Mouse (Mus musculus) heart, embryonic 15.5 days (tissue): Measurements from ENCODE around the gene Slc25a34. TPM values are rescaled to one million over a fixed set of nuclear protein-coding genes. Genes with fewer than 3 reads are reported as not detected.

Experiments
- ATAC-seq: fragments of 200-750 bp; cut with Nextera tagmentation; replicated peaks from 2 replicates; pipeline ENCODE4 v1.8.0; 2017; ENCODE audit warnings: low read depth, moderate TSS enrichment; ENCODE audit not compliant: insufficient number of reproducible peaks, insufficient read depth, low FRiP score
- H3K27ac ChIP-seq: fragments of 300-500 bp; sonication (generic); 2 replicates; pipeline ENCODE4 v1.5.1; 2015; ENCODE audit warnings: mild to moderate bottlenecking, inconsistent platforms
- H3K27me3 ChIP-seq: fragments of 300-500 bp; sonication (generic); 2 replicates; pipeline ENCODE4 v1.6.1; 2015; ENCODE audit warnings: inconsistent platforms
- H3K36me3 ChIP-seq: fragments of 300-500 bp; sonication (generic); 2 replicates; pipeline ENCODE4 v1.6.1; 2015; ENCODE audit warnings: mild to moderate bottlenecking, inconsistent platforms
- H3K4me1 ChIP-seq: fragments of 300-500 bp; sonication (generic); replicated peaks from 2 replicates; pipeline ENCODE4 v1.6.1; 2015; ENCODE audit warnings: inconsistent platforms
- H3K4me2 ChIP-seq: fragments of 300-500 bp; sonication (generic); 2 replicates; pipeline ENCODE4 v1.6.1; 2015; ENCODE audit warnings: inconsistent platforms, mild to moderate bottlenecking, moderate library complexity
- H3K4me3 ChIP-seq: fragments of 300-500 bp; sonication (generic); 2 replicates; pipeline ENCODE4 v1.5.1; 2015; ENCODE audit warnings: mild to moderate bottlenecking, inconsistent platforms
- H3K9ac ChIP-seq: fragments of 300-500 bp; sonication (generic); 2 replicates; pipeline ENCODE4 v1.6.1; 2015; ENCODE audit warnings: mild to moderate bottlenecking, inconsistent platforms
- H3K9me3 ChIP-seq: fragments of 300-500 bp; sonication (generic); replicated peaks from 2 replicates; pipeline ENCODE4 v1.6.1; 2016; ENCODE audit warnings: inconsistent platforms
- WGBS: fragments of 180-500 bp; shearing (Covaris S2); methylation state at CpG from one replicate; pipeline ENCODE4 v1.1.7; 2015; ENCODE audit warnings: mixed read lengths; 5-methylcytosine and 5-hydroxymethylcytosine counted together
- polyA plus RNA-seq: library from polyadenylated mRNA; unstranded; fragments of >200 nt; fragmentation: Nextera tagmentation; extraction: Ambion mirVana; gene quantifications from 2 replicates; pipeline ENCODE4 v1.2.1, GENCODE M21; 2015

Slc25a34 gene
- polyA plus RNA-seq, 1 experiment from 2014 or later = 0.76 TPM

DNA sequence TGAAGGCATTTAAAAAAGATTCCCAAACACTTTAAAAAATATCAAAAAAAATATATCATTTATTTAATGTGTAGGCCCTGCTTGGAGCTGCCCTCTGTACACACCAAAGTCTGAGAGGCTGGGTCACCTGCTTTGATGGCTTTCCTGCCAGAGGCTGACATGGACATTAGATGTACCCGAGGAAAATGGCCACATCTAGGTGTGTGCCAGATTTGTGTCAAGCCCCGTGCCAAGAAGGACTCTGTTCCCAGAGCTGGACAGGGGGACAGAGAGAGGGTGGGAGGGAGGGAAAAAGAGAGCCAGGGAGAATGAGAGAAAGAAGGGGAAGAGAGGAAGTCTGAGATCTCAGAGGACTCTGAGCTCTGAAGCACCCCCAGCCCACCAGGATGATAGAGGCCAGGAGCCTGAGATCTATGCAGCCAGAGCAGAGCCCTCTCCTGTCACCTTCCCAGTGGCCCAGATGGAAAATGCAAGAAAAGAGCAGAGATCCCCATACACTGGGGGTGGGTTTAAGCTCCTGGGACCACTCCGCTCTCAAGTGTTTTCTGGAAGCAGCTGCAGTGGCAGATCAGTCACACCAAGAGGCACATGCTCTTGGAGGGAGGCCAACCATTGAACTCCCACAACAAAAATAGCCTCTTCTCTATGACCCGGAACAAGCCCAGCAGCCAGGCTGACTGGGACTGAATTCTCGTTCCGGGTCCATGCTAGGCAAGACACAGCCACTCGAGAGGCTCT lies 19.7 kb upstream of the Slc25a34 start:
- Histone ChIP-seq H3K9ac (peak overlapping the region; percentile 29; the same call in 1 of the 2 replicates), H3K4me1 (peaks cover 35% of the 10 kb centered on the region), H3K36me3 (peaks cover 30% of the 10 kb centered on the region), H3K4me3 (no peak overlapping the region), H3K27ac (peak overlapping the region; percentile 98), H3K27me3 (no peaks in the 10 kb centered on the region), H3K4me2 (peak overlapping the region; percentile 51), H3K9me3 (no peaks in the 10 kb centered on the region)
- 11% methylated on average over 7 of the region's 7 CpGs for WGBS
- ATAC-seq = peak; percentile 82

DNA sequence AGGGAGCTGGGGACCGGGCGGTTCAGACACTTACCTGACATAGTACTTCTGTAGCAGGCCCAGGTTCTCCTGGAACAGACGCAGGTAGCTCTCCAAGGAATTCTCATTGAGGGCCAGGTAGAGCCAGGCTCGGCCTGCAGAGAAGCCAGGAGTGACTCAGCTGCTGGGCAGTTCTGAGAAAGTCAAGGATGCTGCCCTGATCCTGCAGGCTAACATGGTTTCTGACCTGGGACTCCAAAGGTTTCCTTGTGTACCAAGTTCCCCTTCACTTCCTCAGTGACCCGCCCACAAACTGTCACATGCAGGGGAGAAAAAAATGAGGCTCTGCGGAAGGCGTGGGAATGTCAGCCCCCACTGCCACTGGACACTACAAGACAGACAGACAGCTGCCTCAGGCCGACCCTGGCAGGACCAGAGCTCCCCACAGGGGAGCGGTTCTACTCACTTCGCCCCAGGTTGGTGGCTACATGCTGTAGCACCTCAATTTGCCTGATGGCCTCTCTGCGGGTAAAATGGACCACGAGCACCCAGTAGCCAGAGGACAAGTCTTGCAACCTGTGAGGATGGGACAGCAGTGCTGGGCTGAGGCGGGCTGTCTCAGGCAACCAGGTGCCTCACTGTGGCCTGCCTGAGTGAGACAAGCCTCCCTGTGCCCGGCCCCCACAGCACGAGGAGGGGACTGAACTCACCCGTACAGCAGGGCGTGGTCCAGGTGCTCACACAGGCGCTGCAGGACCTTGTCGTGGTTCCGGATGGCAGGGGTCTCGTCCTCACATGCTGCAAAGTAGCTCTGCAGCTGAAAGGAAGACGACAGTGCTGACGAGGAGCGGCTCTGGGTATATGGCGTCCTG lies 18.6 kb upstream of the Slc25a34 start:
- no peaks in the 10 kb centered on the region for H3K27me3 ChIP-seq
- no peak for ATAC-seq
- H3K4me1 ChIP-seq = peaks cover 35% of the 10 kb centered on the region
- no peaks in the 10 kb centered on the region for H3K9me3 ChIP-seq
- peak overlapping the region; percentile 98 for H3K27ac ChIP-seq
- H3K9ac ChIP-seq = 0 out of 2 replicates have a peak overlapping the region, but pooled peaks have one; percentile 22
- H3K36me3 ChIP-seq = peaks cover 41% of the 10 kb centered on the region
- no peak overlapping the region for H3K4me3 ChIP-seq
- WGBS = 83% methylated on average over 25 of the region's 25 CpGs
- no peak overlapping the region; the same call in 1 of the 2 replicates for H3K4me2 ChIP-seq

DNA sequence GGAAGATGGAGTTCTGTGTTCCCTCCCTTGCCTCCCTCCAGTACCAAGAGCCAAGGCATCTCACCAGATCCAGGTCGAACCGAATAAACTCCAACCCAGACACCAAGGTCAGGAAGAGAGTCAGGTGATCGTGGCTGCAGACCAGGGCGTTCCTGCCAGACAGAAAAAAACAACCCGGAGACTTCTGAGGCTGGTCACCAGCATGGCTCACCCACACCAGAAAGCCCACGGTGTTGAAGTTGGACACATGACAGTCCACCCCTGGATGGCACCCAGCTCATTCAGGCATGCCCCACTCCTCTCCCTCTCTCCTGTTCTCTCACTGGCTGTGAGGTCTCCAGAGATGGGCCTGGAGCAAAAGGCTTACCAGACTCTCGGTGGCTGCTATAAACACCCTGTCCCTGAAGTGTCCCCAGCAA lies 17.7 kb upstream of the Slc25a34 start:
- Histone ChIP-seq H3K4me1 (peaks cover 35% of the 10 kb centered on the region), H3K27me3 (no peaks in the 10 kb centered on the region), H3K36me3 (peaks cover 50% of the 10 kb centered on the region), H3K9ac (no peak overlapping the region), H3K27ac (peak overlapping the region; percentile 98), H3K9me3 (no peaks in the 10 kb centered on the region), H3K4me2 (no peak overlapping the region), H3K4me3 (no peak overlapping the region)
- 67% methylated on average over 7 of the region's 7 CpGs for WGBS
- no peak for ATAC-seq

DNA sequence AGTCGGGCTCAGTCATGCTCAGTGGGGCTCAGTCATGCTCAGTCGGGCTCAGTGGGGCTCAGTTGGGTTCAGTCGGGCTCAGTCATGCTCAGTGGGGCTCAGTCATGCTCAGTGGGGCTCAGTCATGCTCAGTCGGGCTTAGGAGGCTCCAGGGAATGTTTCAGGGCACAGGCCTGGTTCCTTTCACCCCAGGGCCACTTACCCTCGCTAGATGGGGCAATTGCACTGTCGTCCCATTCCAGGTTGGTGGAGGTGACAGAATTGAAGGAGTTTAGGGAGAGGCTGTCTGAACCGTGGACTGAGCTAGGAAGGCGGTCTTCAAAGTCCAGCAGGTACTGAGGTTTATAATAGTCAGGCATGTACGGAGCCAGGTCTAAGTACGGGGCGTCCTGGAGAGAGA lies 15.9 kb upstream of the Slc25a34 start:
- H3K9ac ChIP-seq = no peak overlapping the region
- H3K9me3 ChIP-seq = no peaks in the 10 kb centered on the region
- peaks cover 35% of the 10 kb centered on the region for H3K4me1 ChIP-seq
- H3K27ac ChIP-seq = no peak overlapping the region
- no peaks in the 10 kb centered on the region for H3K27me3 ChIP-seq
- ATAC-seq = no peak
- H3K4me2 ChIP-seq = no peak overlapping the region
- peaks cover 60% of the 10 kb centered on the region for H3K36me3 ChIP-seq
- H3K4me3 ChIP-seq = no peak overlapping the region
- 72% methylated on average over 11 of the region's 11 CpGs for WGBS

DNA sequence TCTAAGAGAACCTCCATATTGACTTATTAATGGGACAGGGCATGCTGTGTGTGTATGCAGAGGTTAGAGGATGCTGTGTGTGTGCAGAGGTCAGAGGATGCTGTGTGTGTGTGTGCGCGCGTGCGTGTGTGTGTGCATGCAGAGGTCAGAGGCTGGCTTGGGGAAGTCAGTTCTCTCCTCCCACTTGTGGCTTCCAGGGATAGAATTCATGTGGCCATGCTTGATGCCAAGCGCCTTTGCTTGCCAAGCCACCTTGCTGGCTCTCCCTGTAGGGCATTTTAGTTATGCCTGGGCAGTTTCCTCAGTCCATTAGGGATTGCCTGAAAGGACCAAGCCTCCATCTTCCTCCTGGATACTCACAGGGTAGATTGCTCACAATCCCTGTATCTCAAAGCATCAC lies 13.1 kb upstream of the Slc25a34 start:
- no peak for ATAC-seq
- 94% methylated on average over 5 of the region's 5 CpGs for WGBS

DNA sequence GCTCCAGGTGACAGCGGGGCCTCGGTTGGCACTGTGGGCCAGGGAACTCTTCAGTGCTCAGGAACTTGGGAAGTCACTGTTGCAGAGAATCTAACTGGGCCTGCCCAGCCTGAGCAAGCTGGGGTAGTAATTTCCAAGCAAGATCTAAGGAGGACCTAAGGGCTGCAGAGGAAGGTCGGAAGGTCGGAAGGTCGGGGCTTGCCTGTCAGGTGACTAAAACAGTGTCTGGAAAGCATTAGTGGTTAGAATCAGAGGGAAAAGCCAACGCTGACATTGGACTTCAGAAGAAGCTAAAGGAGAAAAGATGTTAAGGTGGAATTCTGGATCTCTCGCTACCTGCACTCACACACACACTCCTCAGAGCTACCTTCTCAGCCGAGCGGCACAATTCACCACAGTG lies 12.4 kb upstream of the Slc25a34 start:
- no peak overlapping the region for H3K27ac ChIP-seq
- no peak; the same call in 1 of the 2 replicates for ATAC-seq
- H3K4me1 ChIP-seq = peaks cover 2% of the 10 kb centered on the region; the same call in 1 of the 2 replicates
- 81% methylated on average over 9 of the region's 9 CpGs for WGBS
- H3K27me3 ChIP-seq = no peaks in the 10 kb centered on the region
- H3K4me3 ChIP-seq = no peak overlapping the region
- no peak overlapping the region for H3K9ac ChIP-seq
- H3K4me2 ChIP-seq = no peak overlapping the region
- H3K9me3 ChIP-seq = no peaks in the 10 kb centered on the region
- H3K36me3 ChIP-seq = peaks cover 81% of the 10 kb centered on the region

More for the DNA sequence above, 13.1 kb upstream of the Slc25a34 start:
- H3K36me3 ChIP-seq = peaks cover 79% of the 10 kb centered on the region
- H3K27ac ChIP-seq = no peak overlapping the region
- H3K9me3 ChIP-seq = no peaks in the 10 kb centered on the region
- no peak overlapping the region for H3K4me3 ChIP-seq
- H3K9ac ChIP-seq = no peak overlapping the region
- no peaks in the 10 kb centered on the region for H3K27me3 ChIP-seq
- peaks cover 9% of the 10 kb centered on the region for H3K4me1 ChIP-seq
- H3K4me2 ChIP-seq = no peak overlapping the region

DNA sequence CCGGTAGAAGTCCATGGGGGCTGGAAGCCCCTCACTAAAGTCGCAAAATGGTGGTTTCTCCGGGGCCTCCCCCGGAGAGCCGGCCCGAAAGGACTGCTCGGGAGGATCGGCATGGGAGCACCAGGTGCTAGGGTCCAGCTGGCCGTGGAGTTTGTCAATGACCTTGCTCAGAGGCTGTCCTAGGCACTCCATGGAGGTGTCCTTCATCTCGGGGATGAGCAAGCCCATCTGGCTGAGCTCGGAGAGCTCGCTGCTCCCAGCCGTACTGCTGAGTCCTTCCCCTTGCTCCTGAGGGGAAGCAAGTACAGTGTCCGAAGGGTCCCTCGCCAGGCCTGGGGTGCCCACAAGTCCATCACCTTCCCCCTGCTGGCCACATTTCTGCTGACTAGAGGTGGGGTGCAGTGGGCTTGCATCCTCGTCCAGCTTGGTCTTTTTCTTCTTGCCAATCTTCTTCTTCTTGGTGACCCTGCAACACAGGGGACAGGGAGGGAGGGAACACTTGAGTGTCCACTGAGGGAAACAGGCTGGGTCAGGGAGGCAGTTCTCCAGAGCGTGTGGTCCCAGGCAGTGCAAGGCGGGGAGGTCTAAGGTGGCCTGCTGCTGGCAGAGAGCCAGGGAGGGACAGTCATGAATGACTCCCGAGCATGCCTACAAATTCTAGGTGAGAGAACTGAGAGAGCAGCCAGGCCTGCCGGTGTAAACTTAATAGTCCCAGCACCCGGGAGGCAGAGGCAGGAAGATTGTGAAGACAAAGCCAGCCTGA lies 8.7 kb upstream of the Slc25a34 start:
- Histone ChIP-seq H3K36me3 (peaks cover 84% of the 10 kb centered on the region), H3K9ac (no peak overlapping the region)
- WGBS = 83% methylated on average over 21 of the region's 21 CpGs

DNA sequence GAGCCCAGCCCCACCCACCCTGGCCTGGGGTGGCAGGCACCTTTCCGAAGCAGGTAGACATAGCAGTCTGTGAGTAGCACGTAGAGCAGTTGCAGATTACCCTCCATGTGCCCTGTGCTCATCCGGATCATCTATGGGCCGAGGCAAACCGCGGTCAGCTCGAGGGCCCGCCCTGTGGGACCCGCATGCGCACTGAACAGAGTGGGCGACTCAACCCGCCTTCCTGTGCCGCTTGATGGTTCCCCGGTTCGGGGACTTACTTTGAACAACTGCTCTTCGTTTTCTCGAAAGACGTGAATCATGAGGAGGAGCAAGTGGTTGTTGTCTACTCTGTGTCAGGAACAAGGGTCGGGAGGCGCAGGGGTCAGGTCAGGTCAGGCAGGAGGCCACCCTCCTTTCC lies 7.6 kb upstream of the Slc25a34 start:
- H3K4me3 ChIP-seq = no peak overlapping the region
- H3K4me2 ChIP-seq = no peak overlapping the region
- H3K9ac ChIP-seq = no peak overlapping the region
- peaks cover 82% of the 10 kb centered on the region for H3K36me3 ChIP-seq
- ATAC-seq = no peak
- no peak overlapping the region for H3K27ac ChIP-seq
- H3K9me3 ChIP-seq = no peaks in the 10 kb centered on the region
- 93% methylated on average over 20 of the region's 20 CpGs for WGBS
- peaks cover 5% of the 10 kb centered on the region; the same call in 1 of the 2 replicates for H3K4me1 ChIP-seq
- no peaks in the 10 kb centered on the region for H3K27me3 ChIP-seq

More for the DNA sequence above, 8.7 kb upstream of the Slc25a34 start:
- Histone ChIP-seq H3K9me3 (no peaks in the 10 kb centered on the region), H3K4me2 (no peak overlapping the region), H3K4me1 (peaks cover 5% of the 10 kb centered on the region; the same call in 1 of the 2 replicates), H3K27me3 (no peaks in the 10 kb centered on the region), H3K4me3 (no peak overlapping the region), H3K27ac (no peak overlapping the region)
- no peak for ATAC-seq

DNA sequence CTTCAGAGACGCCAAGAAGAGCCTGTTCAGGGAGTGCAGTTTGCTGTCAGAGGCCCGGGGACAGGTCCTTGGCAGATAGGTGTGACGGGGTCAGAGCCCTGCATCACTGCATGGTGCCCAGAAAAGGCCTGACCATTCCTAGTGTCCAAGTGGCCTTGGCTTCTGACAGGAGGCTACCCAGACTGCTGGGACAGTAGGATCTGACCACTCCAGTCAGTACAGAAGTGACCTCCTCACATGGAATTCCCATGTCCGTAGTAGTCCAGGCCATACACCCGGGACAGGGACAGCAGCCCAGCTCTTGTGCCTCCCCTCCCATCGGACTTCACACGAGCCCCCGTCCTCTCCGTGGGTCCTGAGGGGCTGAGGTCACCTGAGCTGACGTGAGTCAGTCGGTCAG lies 6.4 kb upstream of the Slc25a34 start:
- no peak for ATAC-seq
- Histone ChIP-seq H3K27ac (no peak overlapping the region), H3K9me3 (no peaks in the 10 kb centered on the region), H3K36me3 (peaks cover 82% of the 10 kb centered on the region), H3K9ac (no peak overlapping the region), H3K4me1 (peaks cover 5% of the 10 kb centered on the region; the same call in 1 of the 2 replicates), H3K4me3 (no peak overlapping the region), H3K4me2 (no peak overlapping the region), H3K27me3 (no peaks in the 10 kb centered on the region)
- 89% methylated on average over 11 of the region's 11 CpGs for WGBS

DNA sequence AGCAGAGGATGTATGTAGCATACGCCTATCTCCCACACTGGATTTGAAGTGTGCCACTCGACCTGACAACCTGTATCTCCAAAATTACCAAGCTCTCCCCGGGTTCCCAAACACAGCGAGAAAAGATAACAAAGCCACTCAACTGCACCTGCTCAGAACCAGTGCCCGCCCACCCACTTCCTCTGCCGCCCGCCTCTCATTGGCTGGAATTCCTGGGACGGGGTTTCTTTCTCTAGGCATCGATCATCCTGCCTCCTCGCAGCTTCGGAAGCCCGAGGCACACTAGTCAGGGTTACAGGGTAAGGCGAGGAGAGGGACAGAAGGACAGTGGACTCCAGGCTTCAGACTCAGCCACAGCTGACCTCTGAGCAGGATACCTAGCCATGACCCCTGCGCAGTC lies 5.0 kb upstream of the Slc25a34 start:
- no peak for ATAC-seq
- Histone ChIP-seq H3K4me3 (no peak overlapping the region), H3K9me3 (no peaks in the 10 kb centered on the region), H3K27ac (no peak overlapping the region), H3K4me1 (peaks cover 12% of the 10 kb centered on the region), H3K36me3 (peaks cover 73% of the 10 kb centered on the region), H3K9ac (no peak overlapping the region), H3K4me2 (no peak overlapping the region), H3K27me3 (no peaks in the 10 kb centered on the region)
- 72% methylated on average over 14 of the region's 14 CpGs for WGBS

DNA sequence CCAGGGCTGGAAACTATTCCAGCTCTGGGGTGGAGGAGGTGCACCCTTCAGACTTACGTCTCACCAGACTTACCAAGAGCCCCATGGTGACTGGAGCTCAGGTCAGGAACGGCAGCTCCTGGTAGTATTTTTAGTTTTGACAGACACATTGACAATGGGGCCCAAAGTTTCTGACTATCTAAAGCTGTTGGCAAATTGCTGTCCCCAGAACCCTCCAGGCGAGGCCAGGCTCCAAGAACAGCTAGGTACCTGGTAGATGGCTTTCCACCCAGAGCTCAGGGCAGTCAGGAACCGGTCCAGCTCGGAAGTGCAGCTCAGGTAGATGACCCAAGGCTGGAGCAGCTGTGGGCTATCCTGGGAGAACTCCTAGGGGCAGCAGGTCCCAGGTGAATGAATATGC lies 3.9 kb upstream of the Slc25a34 start:
- 70% methylated on average over 5 of the region's 5 CpGs for WGBS
- Histone ChIP-seq H3K4me1 (peaks cover 20% of the 10 kb centered on the region), H3K36me3 (peaks cover 63% of the 10 kb centered on the region), H3K27ac (no peak overlapping the region), H3K4me2 (no peak overlapping the region), H3K9me3 (no peaks in the 10 kb centered on the region), H3K4me3 (no peak overlapping the region), H3K9ac (no peak overlapping the region), H3K27me3 (no peaks in the 10 kb centered on the region)
- ATAC-seq = no peak
